8 mouse cellular contexts compared by ENCODE assay signal in the genomic region with DNA sequence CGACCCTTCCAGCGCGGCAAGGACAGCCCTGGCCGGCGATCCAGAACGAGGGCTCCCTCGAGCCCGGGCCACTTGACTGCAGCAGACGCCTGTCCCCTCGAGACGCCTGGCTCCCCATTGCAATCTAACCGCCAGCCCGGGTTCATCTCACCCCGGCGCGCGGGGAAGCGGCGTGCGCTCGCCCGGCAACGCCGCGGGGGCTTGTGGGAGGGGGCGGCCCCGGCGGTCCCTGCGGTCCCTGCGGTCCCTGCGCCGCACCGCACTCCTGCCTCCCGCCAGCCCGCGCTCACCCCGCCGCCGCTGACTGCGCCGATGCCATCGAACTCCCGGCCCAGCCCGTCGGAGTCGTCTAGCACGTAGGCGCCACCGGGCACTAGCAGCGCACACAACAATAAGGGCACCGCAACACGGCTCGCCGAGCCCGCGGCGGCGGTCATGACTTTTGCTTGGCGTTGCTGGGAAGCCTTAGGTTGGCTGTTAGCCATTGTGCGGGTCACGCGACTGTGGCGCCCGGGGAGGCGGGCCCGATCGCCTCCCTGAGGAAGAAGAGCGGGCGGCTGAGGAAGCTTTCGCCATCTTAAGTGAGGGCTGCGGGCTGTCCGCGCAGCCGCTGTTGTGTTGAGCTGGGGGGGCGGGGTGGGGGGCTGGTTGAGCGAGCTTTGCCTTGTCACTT. TPM values are rescaled to one million over a fixed set of nuclear protein-coding genes. Genes with fewer than 3 reads are reported as not detected.
DNase-seq lines count a peak whose midpoint lies in the region; ATAC-seq and TF ChIP-seq lines count a peak whose summit lies in the region.

A gene (minus strand): TSS at position 615 of the 673 bp plus-strand sequence.

- H3K27ac ChIP-seq in ES-E14 (ENCODE audit: insufficient read depth, low read depth, low read length, poor library complexity, severe bottlenecking): peak within 1 kb of the TSS; percentile 85; the same call in 1 of the 2 replicates
- H3K27ac ChIP-seq in forebrain, embryonic 16.5 days (ENCODE audit: low read length): peak within 1 kb of the TSS; percentile 95
- peak within 1 kb of the TSS; percentile 90 for H3K27ac ChIP-seq in liver, postnatal 0 days (ENCODE audit: low read depth)
- peak within 1 kb of the TSS; percentile 98 for H3K27ac ChIP-seq in neural tube, embryonic 13.5 days (replicated peaks)

- H3K9ac ChIP-seq in ES-E14 (ENCODE audit: insufficient read depth, low read depth, low read length, poor library complexity, severe bottlenecking): peak within 1 kb of the TSS; percentile 99
- H3K9ac ChIP-seq in forebrain, embryonic 16.5 days (replicated peaks; ENCODE audit: low read depth, low read length): peak within 1 kb of the TSS; percentile 94
- peak within 1 kb of the TSS; percentile 91 for H3K9ac ChIP-seq in liver, postnatal 0 days (replicated peaks)
- peak within 1 kb of the TSS; percentile 91 for H3K9ac ChIP-seq in neural tube, embryonic 13.5 days

- no peaks in the 10 kb centered on the region for H3K27me3 ChIP-seq in forebrain, embryonic 16.5 days (replicated peaks; ENCODE audit: control insufficient read depth, insufficient read depth, low read length)
- no peaks in the 10 kb centered on the region for H3K27me3 ChIP-seq in liver, postnatal 0 days (ENCODE audit: insufficient read depth, low read length)
- no peaks in the 10 kb centered on the region for H3K27me3 ChIP-seq in neural tube, embryonic 13.5 days

- TF ChIP-seq CTCF in liver, postnatal 0 days (IDR thresholded peaks at IDR 0.05; ENCODE audit: low read depth): no peak

- ATAC-seq in forebrain, embryonic 16.5 days: peak; percentile 96
- peak; percentile 92 for ATAC-seq in liver, postnatal 0 days
- peak; percentile 96 for ATAC-seq in neural tube, embryonic 13.5 days (ENCODE audit: low read depth)

- H3K4me2 ChIP-seq in forebrain, embryonic 16.5 days (ENCODE audit: low read length): peak within 1 kb of the TSS; percentile 67
- H3K4me2 ChIP-seq in liver, postnatal 0 days (ENCODE audit: low read depth, low read length): peak within 1 kb of the TSS; percentile 92
- H3K4me2 ChIP-seq in neural tube, embryonic 13.5 days: peak within 1 kb of the TSS; percentile 57

- TF ChIP-seq EP300 in liver, postnatal 0 days (IDR thresholded peaks at IDR 0.05; ENCODE audit: low read depth): no peak

- H3K9me3 ChIP-seq in ES-E14 (ENCODE audit: control insufficient read depth, insufficient read depth, low read depth, low read length): no peaks in the 10 kb centered on the region
- no peaks in the 10 kb centered on the region for H3K9me3 ChIP-seq in forebrain, embryonic 16.5 days (ENCODE audit: control insufficient read depth, low read length)
- no peaks in the 10 kb centered on the region for H3K9me3 ChIP-seq in liver, postnatal 0 days (ENCODE audit: low read length)
- H3K9me3 ChIP-seq in neural tube, embryonic 13.5 days: no peaks in the 10 kb centered on the region

- DNase-seq in ES-E14 (ENCODE audit: low read depth, low spot score): peak; percentile 61
- peak; percentile 87 to 93 for DNase-seq in cerebellum, adult 18-20 months
- DNase-seq in heart, postnatal 25 days (ENCODE audit: low spot score): peak; percentile 79
- DNase-seq in layer of hippocampus, adult 11-12 months (ENCODE audit: low spot score): peak; percentile 90
- DNase-seq in liver, postnatal 0 days: peak; percentile 88
- DNase-seq in telencephalon, adult 2 months (ENCODE audit: low read depth, low spot score): peak; percentile 72

- H3K4me1 ChIP-seq in ES-E14 (ENCODE audit: control insufficient read depth in 2 of 2, insufficient read depth in 2 of 2, low read length in 2 of 2, poor library complexity in 1 of 2): 0 out of 4 replicates have a peak, but pooled peaks cover 0 to 2% of the 10 kb centered on the region in 2 experiments
- peaks cover 5% of the 10 kb centered on the region for H3K4me1 ChIP-seq in forebrain, embryonic 16.5 days (replicated peaks; ENCODE audit: control insufficient read depth, insufficient read depth, low read length)
- no peaks in the 10 kb centered on the region; the same call in none of the 2 replicates for H3K4me1 ChIP-seq in liver, postnatal 0 days (ENCODE audit: insufficient read depth)
- peaks cover 9% of the 10 kb centered on the region; the same call in 1 of the 2 replicates for H3K4me1 ChIP-seq in neural tube, embryonic 13.5 days (replicated peaks)

- H3K4me3 ChIP-seq in ES-E14 (ENCODE audit: insufficient read depth in 1 of 2, low read depth in 1 of 2, low read length in 2 of 2, poor library complexity in 1 of 2, severe bottlenecking in 1 of 2): peak within 1 kb of the TSS; percentile 95 to 97
- H3K4me3 ChIP-seq in forebrain, embryonic 16.5 days (replicated peaks; ENCODE audit: low read length): peak within 1 kb of the TSS; percentile 72
- peak within 1 kb of the TSS; percentile 89 for H3K4me3 ChIP-seq in liver, postnatal 0 days (ENCODE audit: low read depth, low read length)
- peak within 1 kb of the TSS; percentile 71 for H3K4me3 ChIP-seq in neural tube, embryonic 13.5 days

- WGBS in forebrain, embryonic 16.5 days: 0% methylated on average over 70 of the region's 76 CpGs
- WGBS in liver, postnatal 0 days (ENCODE audit: insufficient replicate concordance): under 1% methylated on average over 44 of the region's 76 CpGs
- WGBS in neural tube, embryonic 13.5 days: 1% methylated on average over 76 of the region's 76 CpGs

- intact Hi-C loops in heart, postnatal 25 days (cut with DNase I): no loop called here

- in situ Hi-C loops in ES-E14 (cut with MboI; ENCODE audit: low sequenced_read_pairs in 2 of 2, unreplicated experiment in 2 of 2): no loop called here

- H3K36me3 ChIP-seq in ES-E14 (ENCODE audit: control insufficient read depth, insufficient read depth, low read length, poor library complexity, severe bottlenecking): no peaks in the 10 kb centered on the region
- no peaks in the 10 kb centered on the region for H3K36me3 ChIP-seq in forebrain, embryonic 16.5 days (ENCODE audit: control insufficient read depth, insufficient read depth)
- H3K36me3 ChIP-seq in liver, postnatal 0 days (replicated peaks; ENCODE audit: insufficient read depth, low read length): no peaks in the 10 kb centered on the region; the same call in 1 of the 2 replicates
- no peaks in the 10 kb centered on the region for H3K36me3 ChIP-seq in neural tube, embryonic 13.5 days

TF ChIP-seq in ES-E14, 5 proteins besides CTCF, POLR2A, EP300 and RAD21:
- TF ChIP-seq ZC3H11A (IDR thresholded peaks at IDR 0.05; ENCODE audit: borderline replicate concordance, low read depth, low read length) (no peak), HCFC1 (IDR thresholded peaks at IDR 0.05; ENCODE audit: borderline replicate concordance, insufficient read depth, low read length) (peak; percentile 80), MAFK (IDR thresholded peaks at IDR 0.05; ENCODE audit: insufficient read depth, low read depth, low read length) (no peak), ZNF384 (IDR thresholded peaks at IDR 0.05; ENCODE audit: low read depth, low read length) (no peak), CHD2 (IDR thresholded peaks at IDR 0.05; ENCODE audit: low read depth, low read length) (no peak)

RNA-seq across cellular contexts. Expression of the gene that starts here (rescaled TPM):
- 7.5 and 8.2 TPM in 2 replicates for total RNA-seq in ES-E14 (2012; rRNA removed)
- polyA plus RNA-seq in forebrain, embryonic 16.5 days (2015; fragmentation: Nextera tagmentation; extraction: Ambion mirVana): 10.0 and 10.3 TPM in 2 replicates
- 1 to 10 TPM; 6.8 to 8.0 TPM for total RNA-seq in heart, postnatal 25 days (2021)
- polyA plus RNA-seq in liver, postnatal 0 days (2015; fragmentation: Nextera tagmentation; extraction: Ambion mirVana): 1.8 and 2.2 TPM in 2 replicates
- polyA plus RNA-seq in neural tube, embryonic 13.5 days (2015; fragmentation: Nextera tagmentation; extraction: Ambion mirVana): 10.0 and 10.9 TPM in 2 replicates

Comparison
In these comparisons a context has a peak if more than half of its experiments do, and no peak if none do; other contexts are left out.
1. Peak in every context shown above with its lines: DNase-seq, ATAC-seq, H3K4me3 ChIP-seq and H3K27ac ChIP-seq.